Mouse (Mus musculus) E14TG2a.4 (cell line): ENCODE results near the gene Arhgef28.

Experiments
- H3K27me3 ChIP-seq: 2 replicates; pipeline ENCODE4 v1.6.1; 2014; ENCODE audit warnings: low read length, control low read depth; ENCODE audit not compliant: insufficient read depth
- H3K36me3 ChIP-seq: 2 replicates; pipeline ENCODE4 v1.6.1; 2014; ENCODE audit warnings: low read length, control low read depth; ENCODE audit not compliant: insufficient read depth
- H3K4me1 ChIP-seq: replicated peaks from 2 replicates; pipeline ENCODE4 v1.6.1; 2014; ENCODE audit warnings: low read depth, low read length, control low read depth
- H3K4me3 ChIP-seq: replicated peaks from 2 replicates; pipeline ENCODE4 v1.5.1; 2014; ENCODE audit warnings: mild to moderate bottlenecking, low read length
- H3K9me3 ChIP-seq: 2 replicates; pipeline ENCODE4 v1.6.1; 2014; ENCODE audit warnings: low read length, control low read depth
- CTCF ChIP-seq: conservative IDR thresholded peaks from 2 replicates; pipeline ENCODE4 v1.5.1; 2014; ENCODE audit warnings: low read length
- NANOG ChIP-seq: IDR thresholded peaks from 2 replicates; pipeline ENCODE4 v1.6.1; 2014; ENCODE audit warnings: borderline replicate concordance, low read length, mixed read lengths
- POU5F1 ChIP-seq: IDR thresholded peaks from 2 replicates; pipeline ENCODE4 v1.6.1; 2014; ENCODE audit warnings: low read length, borderline replicate concordance

The Arhgef28 gene

GRCm38 (mm10) chr13:98192596-98192995, 13.6 kb downstream of the Arhgef28 start:
- Histone ChIP-seq H3K9me3 (no peaks in the 10 kb centered on the region), H3K4me3 (no peak overlapping the region), H3K4me1 (peaks cover 7% of the 10 kb centered on the region), H3K36me3 (no peaks in the 10 kb centered on the region), H3K27me3 (0 out of 2 replicates have a peak, but pooled peaks cover 3% of the 10 kb centered on the region)
- TF ChIP-seq NANOG (no peak), CTCF (no peak), POU5F1 (no peak)

GRCm38 (mm10) chr13:98188500-98188899, 17.7 kb downstream of the Arhgef28 start:
- peaks cover 22% of the 10 kb centered on the region for H3K4me1 ChIP-seq
- no peak overlapping the region for H3K4me3 ChIP-seq
- TF ChIP-seq POU5F1 (no peak), CTCF (no peak), NANOG (no peak)
- no peaks in the 10 kb centered on the region for H3K27me3 ChIP-seq
- no peaks in the 10 kb centered on the region for H3K9me3 ChIP-seq
- H3K36me3 ChIP-seq = no peaks in the 10 kb centered on the region

- H3K4me1 ChIP-seq = peaks cover 28% of the 10 kb centered on the region
- H3K9me3 ChIP-seq = no peaks in the 10 kb centered on the region
- H3K27me3 ChIP-seq = no peaks in the 10 kb centered on the region
- H3K4me3 ChIP-seq = no peak overlapping the region
- H3K36me3 ChIP-seq = no peaks in the 10 kb centered on the region
- TF ChIP-seq POU5F1 = no peak
- no peak for TF ChIP-seq NANOG
- no peak for TF ChIP-seq CTCF
These were observed 18.3 kb downstream of the Arhgef28 start for GRCm38 (mm10) chr13:98187904-98188303.

GRCm38 (mm10) chr13:98186179-98186578, 20.1 kb downstream of the Arhgef28 start:
- Histone ChIP-seq H3K36me3 (no peaks in the 10 kb centered on the region), H3K4me3 (no peak overlapping the region), H3K4me1 (peaks cover 29% of the 10 kb centered on the region), H3K9me3 (no peaks in the 10 kb centered on the region), H3K27me3 (no peaks in the 10 kb centered on the region)
- TF ChIP-seq POU5F1 (no peak), NANOG (no peak), CTCF (no peak)

- TF ChIP-seq CTCF (no peak), POU5F1 (no peak), NANOG (no peak)
- no peaks in the 10 kb centered on the region for H3K27me3 ChIP-seq
- no peak overlapping the region for H3K4me3 ChIP-seq
- peaks cover 29% of the 10 kb centered on the region for H3K4me1 ChIP-seq
- no peaks in the 10 kb centered on the region for H3K36me3 ChIP-seq
- no peaks in the 10 kb centered on the region for H3K9me3 ChIP-seq
These were observed 21.6 kb downstream of the Arhgef28 start for GRCm38 (mm10) chr13:98184632-98185031.

GRCm38 (mm10) chr13:98183157-98183878, 22.9 kb downstream of the Arhgef28 start:
- TF ChIP-seq POU5F1 = no peak
- no peak for TF ChIP-seq CTCF
- no peak for TF ChIP-seq NANOG

GRCm38 (mm10) chr13:98182330-98182729, 23.9 kb downstream of the Arhgef28 start:
- Histone ChIP-seq H3K4me3 (no peak overlapping the region), H3K4me1 (peaks cover 29% of the 10 kb centered on the region), H3K27me3 (peaks cover 8% of the 10 kb centered on the region), H3K36me3 (no peaks in the 10 kb centered on the region), H3K9me3 (no peaks in the 10 kb centered on the region)
- TF ChIP-seq NANOG (no peak), POU5F1 (no peak), CTCF (no peak)

More at GRCm38 (mm10) chr13:98183157-98183878, 22.9 kb downstream of the Arhgef28 start:
- H3K4me1 ChIP-seq = peaks cover 29% of the 10 kb centered on the region
- H3K4me3 ChIP-seq = no peak overlapping the region
- H3K36me3 ChIP-seq = no peaks in the 10 kb centered on the region
- H3K27me3 ChIP-seq = no peaks in the 10 kb centered on the region
- H3K9me3 ChIP-seq = no peaks in the 10 kb centered on the region

GRCm38 (mm10) chr13:98180636-98181035, 25.6 kb downstream of the Arhgef28 start:
- H3K27me3 ChIP-seq = peaks cover 14% of the 10 kb centered on the region
- H3K36me3 ChIP-seq = no peaks in the 10 kb centered on the region
- H3K4me1 ChIP-seq = peaks cover 29% of the 10 kb centered on the region
- no peak for TF ChIP-seq CTCF
- no peak for TF ChIP-seq NANOG
- H3K4me3 ChIP-seq = no peak overlapping the region
- no peaks in the 10 kb centered on the region for H3K9me3 ChIP-seq
